Mouse (Mus musculus): ENCODE measurements at regions not wholly inside any gene's neighbourhood (a gene's known extent, or its start where the extent isn't known, plus 50 kb on each side); places are given as distances from the start of the nearest gene placed in this dataset.

DNA sequence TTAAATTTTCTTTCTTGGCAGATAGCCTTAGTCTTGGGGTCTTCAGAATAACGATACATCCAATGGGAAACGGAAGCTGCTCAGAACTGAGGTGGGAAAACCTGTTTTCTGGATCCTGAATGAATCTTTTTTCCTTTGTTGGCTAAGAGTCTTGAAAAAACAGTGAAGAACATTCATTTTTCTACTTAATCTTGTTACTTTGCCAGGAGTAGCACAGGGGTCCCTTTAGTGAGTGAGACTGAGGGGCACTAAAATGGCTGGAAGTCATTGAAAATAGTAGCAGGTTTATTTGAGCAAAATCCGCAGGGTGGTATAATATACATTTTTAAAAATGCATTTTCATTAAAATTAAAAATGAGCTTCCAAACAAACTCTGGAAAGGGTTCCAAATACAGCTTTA is 442.8 kb downstream of the Gm43517 start:
- Histone ChIP-seq H3K4me1 (ENCODE audit: control insufficient read depth, insufficient read depth, low read length) (no peaks in the 10 kb centered on the region), H3K9ac (ENCODE audit: low read length) (no peak overlapping the region), H3K4me3 (ENCODE audit: low read depth, low read length) (no peak overlapping the region), H3K4me2 (no peak overlapping the region), H3K36me3 (ENCODE audit: control insufficient read depth, insufficient read depth, low read length) (no peaks in the 10 kb centered on the region), H3K27me3 (ENCODE audit: control insufficient read depth, insufficient read depth, low read length) (no peaks in the 10 kb centered on the region), H3K9me3 (ENCODE audit: control insufficient read depth, low read length) (no peaks in the 10 kb centered on the region), H3K27ac (ENCODE audit: low read depth, low read length) (no peak overlapping the region)
- WGBS: 90% methylated on average over 3 of the region's 3 CpGs
- DNase-seq (ENCODE audit: low spot score, missing footprints): no peak
- ATAC-seq (ENCODE audit: low FRiP score): no peak

- DNase-seq (ENCODE audit: low spot score, missing footprints) (no peak), ATAC-seq (ENCODE audit: low FRiP score) (no peak)
- Histone ChIP-seq H3K27ac (ENCODE audit: low read depth, low read length) (no peak overlapping the region), H3K9me3 (ENCODE audit: control insufficient read depth, low read length) (no peaks in the 10 kb centered on the region), H3K4me3 (ENCODE audit: low read depth, low read length) (no peak overlapping the region), H3K36me3 (ENCODE audit: control insufficient read depth, insufficient read depth, low read length) (no peaks in the 10 kb centered on the region), H3K27me3 (ENCODE audit: control insufficient read depth, insufficient read depth, low read length) (no peaks in the 10 kb centered on the region), H3K9ac (ENCODE audit: low read length) (no peak overlapping the region), H3K4me1 (ENCODE audit: control insufficient read depth, insufficient read depth, low read length) (no peaks in the 10 kb centered on the region), H3K4me2 (no peak overlapping the region)
- WGBS: 87% methylated on average over 4 of the region's 4 CpGs
These were observed 443.6 kb downstream of the Gm43517 start for GRCm38 (mm10) chr12:49828553-49828952.

GRCm38 (mm10) chr12:49830665-49831064 is 445.7 kb downstream of the Gm43517 start:
- DNase-seq (ENCODE audit: low spot score, missing footprints) (no peak), ATAC-seq (ENCODE audit: low FRiP score) (no peak)
- no peak overlapping the region for H3K9ac ChIP-seq (ENCODE audit: low read length)
- H3K27ac ChIP-seq (ENCODE audit: low read depth, low read length): no peak overlapping the region
- no peak overlapping the region for H3K4me2 ChIP-seq
- H3K4me3 ChIP-seq (ENCODE audit: low read depth, low read length): no peak overlapping the region
- no peaks in the 10 kb centered on the region for H3K27me3 ChIP-seq (ENCODE audit: control insufficient read depth, insufficient read depth, low read length)
- no peaks in the 10 kb centered on the region for H3K4me1 ChIP-seq (ENCODE audit: control insufficient read depth, insufficient read depth, low read length)
- 93% methylated on average over 4 of the region's 4 CpGs for WGBS
- H3K9me3 ChIP-seq (ENCODE audit: control insufficient read depth, low read length): no peaks in the 10 kb centered on the region
- no peaks in the 10 kb centered on the region for H3K36me3 ChIP-seq (ENCODE audit: control insufficient read depth, insufficient read depth, low read length)

DNA sequence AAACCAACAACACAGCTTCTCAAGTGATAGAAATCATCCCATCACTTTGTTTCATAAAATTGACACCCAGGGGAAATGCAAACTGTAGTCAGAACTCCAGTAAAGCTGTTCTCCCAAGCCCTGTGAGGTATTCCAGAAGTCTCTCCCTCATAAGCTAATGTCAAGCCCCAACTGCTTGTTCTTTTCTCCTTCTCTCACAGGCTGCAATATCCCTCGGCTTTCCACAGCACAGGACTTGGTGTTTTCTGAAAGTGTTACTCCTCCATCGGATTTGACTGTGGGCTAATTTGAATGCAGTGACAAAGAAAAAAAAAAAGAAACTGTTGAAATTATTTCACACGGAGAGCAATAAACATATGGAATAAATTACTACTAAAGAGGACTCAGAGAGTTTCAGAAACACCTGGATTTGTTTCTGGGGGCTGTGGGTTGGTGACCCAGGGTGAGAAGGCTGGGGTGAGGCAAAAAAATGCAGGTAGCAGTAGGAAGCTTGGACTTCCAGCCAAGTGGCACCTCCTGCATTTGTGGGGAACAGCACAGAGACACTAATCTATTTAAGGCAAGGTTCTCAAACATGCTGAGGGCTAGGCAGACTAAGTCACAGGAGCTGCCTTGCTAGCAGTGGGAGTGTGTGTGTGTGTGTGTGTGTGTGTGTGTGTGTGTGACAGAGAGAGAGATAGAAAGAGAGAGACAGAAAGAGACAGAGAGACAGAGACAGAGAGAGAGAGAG is 447.3 kb downstream of the Gm43517 start:
- H3K27ac ChIP-seq (ENCODE audit: low read depth, low read length): no peak overlapping the region
- WGBS: 73% methylated on average over 3 of the region's 3 CpGs
- no peak overlapping the region for H3K4me3 ChIP-seq (ENCODE audit: low read depth, low read length)
- no peaks in the 10 kb centered on the region for H3K4me1 ChIP-seq (ENCODE audit: control insufficient read depth, insufficient read depth, low read length)
- DNase-seq (ENCODE audit: low spot score, missing footprints) (no peak), ATAC-seq (ENCODE audit: low FRiP score) (no peak)
- H3K9me3 ChIP-seq (ENCODE audit: control insufficient read depth, low read length): no peaks in the 10 kb centered on the region
- no peak overlapping the region for H3K4me2 ChIP-seq
- H3K36me3 ChIP-seq (ENCODE audit: control insufficient read depth, insufficient read depth, low read length): no peaks in the 10 kb centered on the region
- H3K9ac ChIP-seq (ENCODE audit: low read length): no peak overlapping the region
- no peaks in the 10 kb centered on the region for H3K27me3 ChIP-seq (ENCODE audit: control insufficient read depth, insufficient read depth, low read length)

DNA sequence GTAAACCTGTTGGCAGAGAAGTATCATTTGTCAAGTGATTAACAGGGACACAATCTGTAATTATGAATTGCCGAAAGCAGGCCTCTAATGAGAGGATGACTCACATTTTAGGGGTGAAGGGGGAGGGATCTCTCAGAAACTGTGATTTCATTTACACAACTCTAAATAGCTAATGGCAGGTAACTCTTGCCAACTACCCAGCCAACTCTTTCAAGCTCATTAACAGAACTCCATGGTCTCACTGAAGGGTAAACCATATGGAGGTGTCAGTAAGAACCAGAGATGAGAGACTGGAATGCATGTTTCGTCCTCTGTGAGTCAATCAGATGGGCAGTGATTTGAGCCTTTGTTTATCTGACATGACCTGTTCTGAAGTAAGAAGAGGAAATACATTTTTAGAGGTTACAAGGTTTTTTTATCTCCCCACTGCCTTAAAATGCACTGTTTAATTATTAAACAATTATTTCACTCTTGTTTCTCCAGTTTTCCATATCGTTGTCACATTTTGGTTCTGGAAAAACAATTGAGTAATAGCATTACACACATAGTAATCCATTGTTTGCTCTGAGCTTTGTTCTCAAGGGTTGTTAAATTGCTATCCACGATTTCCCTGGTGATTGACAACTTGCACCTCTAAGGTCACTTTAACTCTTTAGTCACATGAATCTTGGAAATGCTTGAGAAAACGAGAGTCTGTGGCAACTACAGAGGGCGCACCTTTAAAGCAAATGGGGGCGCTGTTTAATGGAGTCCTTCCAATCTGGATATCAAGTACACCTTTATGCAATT is 451.5 kb downstream of the Gm43517 start:
- no peak overlapping the region for H3K4me2 ChIP-seq
- ATAC-seq (ENCODE audit: low FRiP score) (no peak), DNase-seq (ENCODE audit: low spot score, missing footprints) (no peak)
- no peak overlapping the region for H3K9ac ChIP-seq (ENCODE audit: low read length)
- no peaks in the 10 kb centered on the region for H3K4me1 ChIP-seq (ENCODE audit: control insufficient read depth, insufficient read depth, low read length)
- H3K4me3 ChIP-seq (ENCODE audit: low read depth, low read length): no peak overlapping the region
- no peaks in the 10 kb centered on the region for H3K27me3 ChIP-seq (ENCODE audit: control insufficient read depth, insufficient read depth, low read length)
- H3K27ac ChIP-seq (ENCODE audit: low read depth, low read length): no peak overlapping the region
- no peaks in the 10 kb centered on the region for H3K36me3 ChIP-seq (ENCODE audit: control insufficient read depth, insufficient read depth, low read length)
- H3K9me3 ChIP-seq (ENCODE audit: control insufficient read depth, low read length): no peaks in the 10 kb centered on the region
- WGBS: 55% methylated on average over 7 of the region's 7 CpGs

GRCm38 (mm10) chr12:49885507-49885906 is 500.5 kb downstream of the Gm43517 start:
- no peaks in the 10 kb centered on the region for H3K36me3 ChIP-seq (ENCODE audit: control insufficient read depth, insufficient read depth, low read length)
- 83% methylated on average over 2 of the region's 2 CpGs for WGBS
- no peaks in the 10 kb centered on the region for H3K9me3 ChIP-seq (ENCODE audit: control insufficient read depth, low read length)
- H3K4me1 ChIP-seq (ENCODE audit: control insufficient read depth, insufficient read depth, low read length): no peaks in the 10 kb centered on the region
- H3K27me3 ChIP-seq (ENCODE audit: control insufficient read depth, insufficient read depth, low read length): no peaks in the 10 kb centered on the region
- H3K4me2 ChIP-seq: no peak overlapping the region
- H3K9ac ChIP-seq (ENCODE audit: low read length): no peak overlapping the region
- H3K4me3 ChIP-seq (ENCODE audit: low read depth, low read length): no peak overlapping the region
- ATAC-seq (ENCODE audit: low FRiP score) (no peak), DNase-seq (ENCODE audit: low spot score, missing footprints) (no peak)
- no peak overlapping the region for H3K27ac ChIP-seq (ENCODE audit: low read depth, low read length)

DNA sequence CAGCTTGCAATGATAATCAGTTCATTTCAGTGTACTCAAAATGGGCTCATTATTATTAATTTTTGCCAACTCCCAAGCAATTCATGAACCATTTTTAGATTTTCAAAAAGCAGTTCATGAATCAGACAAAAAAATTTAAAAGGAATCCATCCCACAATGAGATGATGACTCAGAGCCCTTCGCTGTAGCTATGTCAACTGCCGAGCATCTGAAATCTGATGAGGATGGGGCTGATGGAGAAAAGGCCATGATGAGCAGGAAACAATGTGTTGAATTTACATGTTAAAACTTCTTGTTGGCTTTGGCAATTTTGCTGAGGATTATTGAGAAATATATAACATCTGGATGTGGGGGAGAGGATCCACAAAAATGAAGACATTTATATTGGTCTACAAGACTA is 502.3 kb downstream of the Gm43517 start:
- Histone ChIP-seq H3K4me1 (ENCODE audit: control insufficient read depth, insufficient read depth, low read length) (no peaks in the 10 kb centered on the region), H3K27ac (ENCODE audit: low read depth, low read length) (no peak overlapping the region), H3K9ac (ENCODE audit: low read length) (no peak overlapping the region), H3K4me2 (no peak overlapping the region), H3K27me3 (ENCODE audit: control insufficient read depth, insufficient read depth, low read length) (no peaks in the 10 kb centered on the region), H3K36me3 (ENCODE audit: control insufficient read depth, insufficient read depth, low read length) (no peaks in the 10 kb centered on the region), H3K4me3 (ENCODE audit: low read depth, low read length) (no peak overlapping the region), H3K9me3 (ENCODE audit: control insufficient read depth, low read length) (no peaks in the 10 kb centered on the region)
- ATAC-seq (ENCODE audit: low FRiP score) (no peak), DNase-seq (ENCODE audit: low spot score, missing footprints) (no peak)
- WGBS: 89% methylated on average over 2 of the region's 2 CpGs

- H3K9ac ChIP-seq (ENCODE audit: low read length): no peak overlapping the region
- DNase-seq (ENCODE audit: low spot score, missing footprints): no peak
- no peaks in the 10 kb centered on the region for H3K36me3 ChIP-seq (ENCODE audit: control insufficient read depth, insufficient read depth, low read length)
- WGBS: 88% methylated on average over 2 of the region's 2 CpGs
- H3K27me3 ChIP-seq (ENCODE audit: control insufficient read depth, insufficient read depth, low read length): no peaks in the 10 kb centered on the region
- ATAC-seq (ENCODE audit: low FRiP score): no peak
- H3K4me3 ChIP-seq (ENCODE audit: low read depth, low read length): no peak overlapping the region
- H3K9me3 ChIP-seq (ENCODE audit: control insufficient read depth, low read length): no peaks in the 10 kb centered on the region
- no peak overlapping the region for H3K4me2 ChIP-seq
- no peak overlapping the region for H3K27ac ChIP-seq (ENCODE audit: low read depth, low read length)
- no peaks in the 10 kb centered on the region for H3K4me1 ChIP-seq (ENCODE audit: control insufficient read depth, insufficient read depth, low read length)
These were observed 512.8 kb downstream of the Gm43517 start for GRCm38 (mm10) chr12:49897768-49898167.

- 86% methylated on average over 3 of the region's 3 CpGs for WGBS
- no peak for ATAC-seq (ENCODE audit: low FRiP score)
- Histone ChIP-seq H3K9ac (ENCODE audit: low read length) (no peak overlapping the region), H3K36me3 (ENCODE audit: control insufficient read depth, insufficient read depth, low read length) (no peaks in the 10 kb centered on the region), H3K27ac (ENCODE audit: low read depth, low read length) (no peak overlapping the region), H3K4me3 (ENCODE audit: low read depth, low read length) (no peak overlapping the region), H3K9me3 (ENCODE audit: control insufficient read depth, low read length) (no peaks in the 10 kb centered on the region), H3K27me3 (ENCODE audit: control insufficient read depth, insufficient read depth, low read length) (no peaks in the 10 kb centered on the region), H3K4me1 (ENCODE audit: control insufficient read depth, insufficient read depth, low read length) (no peaks in the 10 kb centered on the region), H3K4me2 (no peak overlapping the region)
- no peak for DNase-seq (ENCODE audit: low spot score, missing footprints)
These were observed 530.7 kb downstream of the Gm43517 start for GRCm38 (mm10) chr12:49915691-49916090.
